Mouse (Mus musculus): ENCODE data around the gene Gpc2. TPM values are rescaled to one million over a fixed set of nuclear protein-coding genes. Genes with fewer than 3 reads are reported as not detected.

Gene Gpc2
- total RNA-seq, 2 experiments from 2014 or later, result 0.11 to 0.25 TPM

Other genes starting within 250 kb of the Gpc2 start
- gene Smok3c, start 226.8 kb downstream of the Gpc2 start, total RNA-seq (2021), result not detected
- 10 to 100 TPM; 14.1 to 15.1 TPM for gene Zkscan1, start 194.9 kb downstream of the Gpc2 start, total RNA-seq (2021)
- gene Zscan21, start 163.1 kb downstream of the Gpc2 start, total RNA-seq (2021), result 10 to 100 TPM; 10.7 to 13.6 TPM
- gene Zfp113, start 124.3 kb downstream of the Gpc2 start, total RNA-seq (2021), result 1 to 10 TPM; 7.3 to 8.3 TPM
- gene Cops6, start 118.9 kb downstream of the Gpc2 start, total RNA-seq (2021), result 100 to 1,000 TPM; 123 to 126 TPM
- 10 to 100 TPM in 1 of 2 experiments, 1 to 10 TPM in 1; 9.6 to 11.8 TPM for gene Ap4m1, start 108.0 kb downstream of the Gpc2 start, total RNA-seq (2021)
- gene Mcm7, start 107.6 kb downstream of the Gpc2 start, total RNA-seq (2021), result 10 to 100 TPM; 10.5 to 11.7 TPM
- gene Taf6, start 92.6 kb downstream of the Gpc2 start, total RNA-seq (2021), result 10 to 100 TPM; 32.8 to 33.5 TPM
- gene Cnpy4, start 92.5 kb downstream of the Gpc2 start, total RNA-seq (2021), result 1 to 10 TPM; 6.4 to 7.2 TPM
- gene Mblac1, start 85.7 kb downstream of the Gpc2 start, total RNA-seq (2021), result 1 to 10 TPM; 2.9 to 3.1 TPM
- gene Nxpe5, start 54.1 kb downstream of the Gpc2 start, total RNA-seq (2021), result 1 to 10 TPM in 1 of 2 experiments, under 1 TPM in 1; 0.92 to 1.9 TPM
- gene Lamtor4, start 24.5 kb downstream of the Gpc2 start, total RNA-seq (2021), result 10 to 100 TPM; 57.2 to 61.0 TPM
- 1 to 10 TPM; 2.9 to 4.0 TPM for gene BC037034, start 16.0 kb downstream of the Gpc2 start, total RNA-seq (2021)
- gene Gal3st4, start 7.2 kb downstream of the Gpc2 start, total RNA-seq (2021), result under 1 TPM; 0.19 to 0.31 TPM
- gene Gm43720, start within 50 bp of the Gpc2 start, total RNA-seq (2021), result not detected
- not detected for gene Stag3, start 235 bp upstream of the Gpc2 start, total RNA-seq (2021)
- not detected for gene Pvrig, start 62.0 kb upstream of the Gpc2 start, total RNA-seq (2021)
- gene Zfp157, start 161.5 kb upstream of the Gpc2 start, total RNA-seq (2021), result 1 to 10 TPM; 4.9 to 5.4 TPM

All from heart, postnatal 36 days (tissue).